Mouse (Mus musculus) heart, adult 18-20 months (tissue): Measurements from ENCODE around the gene Rfpl4. TPM values are rescaled to one million over a fixed set of nuclear protein-coding genes. Genes with fewer than 3 reads are reported as not detected.
"Not testable (repeated sequence)": the region's sequence is repeated elsewhere in the genome, so short reads cannot be mapped to it uniquely, and the experiment has no call there.

ENCODE experiments used
- DNase-seq, 2 experiments: peaks; one replicate each; pipeline ENCODE4 v3.0.0; 2021 to 2022; ENCODE audit warnings: mixed read lengths in 1 of 2
- microRNA-seq, 2 experiments: library from miRNA; unstranded; fragments of <30 nt; microRNA quantifications; one replicate each; pipeline ENCODE4 v1.2.0; 2022
- total RNA-seq, 2 experiments: library from RNA; stranded (reverse); gene quantifications; 2 replicates each; pipeline ENCODE4 v1.2.3; 2021

The Rfpl4 gene
- total RNA-seq, 2 experiments from 2014 or later: not detected

- DNase-seq: no peak
Measured at GRCm38 (mm10) chr7:5080815-5081214, 35.9 kb downstream of the Rfpl4 start.

GRCm38 (mm10) chr7:5080010-5080751 is 36.6 kb downstream of the Rfpl4 start, which contains the start of gene Epn1:
TSS of gene Epn1 (plus strand) at chr7:5080235.
- peak; percentile 96 to 98 for DNase-seq

DNA sequence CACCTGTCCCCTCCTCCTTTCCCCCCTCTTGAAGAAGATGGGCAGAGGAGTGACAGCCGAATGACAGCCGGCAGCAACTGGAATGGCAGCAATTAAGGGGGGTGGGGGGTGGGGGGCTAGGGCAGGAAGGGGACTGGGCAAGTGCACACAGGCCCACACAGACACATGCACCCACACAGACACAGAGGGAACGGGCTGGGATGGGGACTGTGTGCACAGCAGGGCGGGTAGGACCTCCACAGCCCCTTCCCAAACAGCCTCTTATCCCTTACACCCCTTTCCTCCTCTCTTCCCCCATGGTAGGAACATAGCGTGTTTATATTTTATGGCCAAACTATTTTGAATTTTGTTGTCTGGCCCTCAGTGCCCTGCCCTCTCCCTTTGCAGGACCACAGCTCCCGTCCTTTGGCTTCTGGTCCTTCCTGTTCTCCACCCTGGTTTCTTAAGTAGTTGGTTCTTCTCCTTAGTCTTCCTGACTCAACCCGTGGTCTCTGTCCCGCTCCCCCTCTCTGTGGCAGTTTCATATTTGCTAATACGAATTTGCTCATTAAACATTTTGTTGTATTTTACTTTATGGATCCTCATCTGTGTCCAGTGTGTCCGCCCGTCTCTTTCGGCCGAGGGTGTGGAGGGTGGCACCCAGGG is 37.3 kb downstream of the Rfpl4 start:
- DNase-seq: not testable (repeated sequence)

GRCm38 (mm10) chr7:5076931-5077330 is 39.8 kb downstream of the Rfpl4 start:
- DNase-seq: no peak

DNA sequence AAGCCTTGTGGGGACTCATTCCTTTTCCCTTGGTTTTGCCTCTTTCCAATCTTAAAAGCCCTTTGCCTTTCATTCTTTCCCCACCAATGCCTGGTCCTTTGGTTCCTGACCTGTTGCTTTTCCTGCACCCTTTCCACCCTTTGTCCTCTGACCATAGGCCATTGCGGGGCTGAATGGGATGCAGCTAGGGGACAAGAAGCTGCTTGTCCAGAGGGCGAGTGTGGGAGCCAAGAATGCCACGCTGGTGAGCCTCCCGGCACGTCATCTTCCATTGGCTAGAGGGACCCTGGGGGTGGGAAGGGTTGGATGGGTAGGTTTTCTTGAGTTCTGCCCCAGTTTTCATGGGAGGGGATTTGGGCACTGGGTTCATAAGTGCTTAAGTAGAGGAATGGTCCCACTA is 41.8 kb downstream of the Rfpl4 start:
- DNase-seq: no peak

- no peak for DNase-seq
Measured at GRCm38 (mm10) chr7:5073586-5073985, 43.2 kb downstream of the Rfpl4 start.

DNA sequence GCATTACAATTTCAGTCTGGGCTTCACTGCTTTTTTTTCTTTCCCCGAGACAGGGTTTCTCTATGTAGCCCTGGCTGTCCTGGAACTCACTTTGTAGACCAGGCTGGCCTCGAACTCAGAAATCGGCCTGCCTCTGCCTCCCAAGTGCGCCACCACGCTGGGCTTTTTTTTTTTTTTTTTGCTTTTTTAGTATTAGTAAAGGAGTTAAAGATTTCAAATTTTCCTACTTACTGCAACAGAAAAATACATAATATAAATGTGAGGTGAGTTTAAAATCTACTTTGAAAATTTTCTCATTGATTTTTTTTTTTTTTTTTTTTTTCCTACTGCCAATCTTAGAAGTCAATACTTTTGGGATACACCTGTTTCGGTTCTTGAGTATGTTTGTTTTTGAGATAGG is 51.9 kb downstream of the Rfpl4 start:
- no peak for DNase-seq

DNA sequence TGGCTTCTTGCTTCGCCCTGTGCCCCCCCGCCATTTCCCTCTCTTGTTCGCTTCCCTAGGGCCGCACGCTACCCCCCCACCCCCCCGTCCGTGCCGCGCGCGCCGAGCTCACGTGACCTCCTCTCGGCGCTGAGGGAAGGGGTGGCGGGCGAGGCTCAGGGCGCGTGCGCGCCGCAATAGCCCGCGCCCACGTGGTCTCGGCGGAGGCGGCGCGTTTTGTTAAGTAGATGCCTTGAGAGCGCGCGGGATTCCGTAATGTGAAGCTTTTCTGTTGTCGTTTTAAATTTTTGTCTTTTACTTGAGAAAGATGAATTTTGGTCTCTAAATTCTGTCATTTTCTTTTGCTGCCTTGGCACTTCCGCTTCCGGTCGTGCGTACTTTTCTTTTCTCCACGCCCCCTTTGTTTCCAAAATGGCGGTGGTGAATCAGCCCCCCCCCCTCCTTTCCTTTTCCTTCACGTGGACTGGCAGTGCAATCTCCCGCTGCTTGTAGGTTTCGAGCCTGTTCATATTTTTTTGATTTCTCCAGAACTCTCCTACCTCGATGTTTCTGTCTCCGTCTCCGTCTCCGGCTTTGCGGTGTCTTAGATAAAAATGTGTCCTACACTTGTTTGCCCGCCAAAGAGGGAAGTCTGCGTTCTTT is 54.3 kb downstream of the Rfpl4 start:
- DNase-seq: peak; percentile 77 to 82

- peak; percentile 94 to 95 for DNase-seq
Measured at GRCm38 (mm10) chr7:5061774-5062359, 54.9 kb downstream of the Rfpl4 start, which contains the start of gene U2af2. TSS of gene U2af2 (plus strand) at chr7:5062143.

GRCm38 (mm10) chr7:5060944-5061773 is 55.6 kb downstream of the Rfpl4 start:
- peak; percentile 98 to 100 for DNase-seq

- peak; percentile 85 for DNase-seq
Measured at GRCm38 (mm10) chr7:5060239-5060731, 56.5 kb downstream of the Rfpl4 start.

Small RNA genes lying within 50 kb of the gene (microRNA-seq; reads per million reads assigned to microRNA genes)
- gene Gm26217: 0 reads per million in 2 experiments

Other genes with a start within 250 kb of the Rfpl4 start
- 1 to 10 TPM; 3.5 to 6.3 TPM for gene Isoc2b, start 246.7 kb downstream of the Rfpl4 start, total RNA-seq
- 10 to 100 TPM; 55.3 to 57.3 TPM for gene Isoc2a, start 239.8 kb downstream of the Rfpl4 start, total RNA-seq
- gene Gm36210, start 210.4 kb downstream of the Rfpl4 start, total RNA-seq: not detected
- gene Zfp628, start 201.7 kb downstream of the Rfpl4 start, total RNA-seq: 1 to 10 TPM; 5.3 to 6.4 TPM
- 1 to 10 TPM; 4.2 to 6.1 TPM for gene Nat14, start 194.9 kb downstream of the Rfpl4 start, total RNA-seq
- gene Ssc5d, start 191.2 kb downstream of the Rfpl4 start, total RNA-seq: 1 to 10 TPM; 2.0 to 2.4 TPM
- 10 to 100 TPM; 25.9 to 30.0 TPM for gene Sbk2, start 152.5 kb downstream of the Rfpl4 start, total RNA-seq
- 10 to 100 TPM; 37.3 to 39.0 TPM for gene Sbk3, start 145.8 kb downstream of the Rfpl4 start, total RNA-seq
- gene Zfp579, start 120.8 kb downstream of the Rfpl4 start, total RNA-seq: 10 to 100 TPM; 11.0 to 12.6 TPM
- 10 to 100 TPM in 1 of 2 experiments, 1 to 10 TPM in 1; 9.2 to 11.8 TPM for gene Zfp524, start 102.5 kb downstream of the Rfpl4 start, total RNA-seq
- gene Fiz1, start 102.3 kb downstream of the Rfpl4 start, total RNA-seq: 10 to 100 TPM; 16.2 to 17.0 TPM
- gene Gm44973, start 101.5 kb downstream of the Rfpl4 start, total RNA-seq: not detected
- 10 to 100 TPM; 11.5 to 14.0 TPM for gene Zfp865, start 96.6 kb downstream of the Rfpl4 start, total RNA-seq
- gene Ccdc106, start 96.4 kb downstream of the Rfpl4 start, total RNA-seq: under 1 TPM in 1 of 2 experiments, not detected in 1; 0.20 TPM
- gene 4632433K11Rik, start 82.8 kb downstream of the Rfpl4 start, total RNA-seq: not detected
- gene Zfp784, start 78.5 kb downstream of the Rfpl4 start, total RNA-seq: 1 to 10 TPM; 5.1 to 5.5 TPM
- 1 to 10 TPM; 4.2 TPM for gene Zfp580, start 65.4 kb downstream of the Rfpl4 start, total RNA-seq
- gene U2af2, start 54.8 kb downstream of the Rfpl4 start, total RNA-seq: 10 to 100 TPM; 67.1 to 68.1 TPM
- gene Epn1, start 36.7 kb downstream of the Rfpl4 start, total RNA-seq: 100 to 1,000 TPM; 183 to 191 TPM
- 1 to 10 TPM; 7.5 to 8.3 TPM for gene Rasl2-9, start 9.0 kb upstream of the Rfpl4 start, total RNA-seq
- not detected for gene Vmn1r55, start 32.7 kb upstream of the Rfpl4 start, total RNA-seq
- gene Vmn1r56, start 79.8 kb upstream of the Rfpl4 start, total RNA-seq: not detected
- not detected for gene Vmn1r57, start 101.5 kb upstream of the Rfpl4 start, total RNA-seq
- not detected for gene Gm5065, start 233.6 kb upstream of the Rfpl4 start, total RNA-seq
- gene Nlrp2, start 234.1 kb upstream of the Rfpl4 start, total RNA-seq: not detected